In genomic region chr1:136577890-136578663, GRCm38 (mm10) we compare ENCODE assay signal across 9 mouse cellular contexts. TPM values are rescaled to one million over a fixed set of nuclear protein-coding genes. Genes with fewer than 3 reads are reported as not detected.
DNase-seq lines count a peak whose midpoint lies in the region; ATAC-seq and TF ChIP-seq lines count a peak whose summit lies in the region.
"Had no signal": no experiment of that assay in that cellular context is flagged by ENCODE, and none has a peak within 500 bp of the region (broad histone marks: within the 10 kb centered on the region; RNA-seq: fewer than 3 reads in every experiment).

No protein-coding gene starts in this region.

- peak; percentile 49; the same call in 1 of the 2 replicates for ATAC-seq in lung, embryonic 14.5 days (ENCODE audit: insufficient read depth)
- ATAC-seq in lung, postnatal 0 days, result no peak
- ATAC-seq in intestine, embryonic 15.5 days, result peak; percentile 58; the same call in 1 of the 2 replicates
- ATAC-seq in neural tube, embryonic 13.5 days (ENCODE audit: low read depth), result no peak
- ATAC-seq in frontal cortex, adult (ENCODE audit: low TSS enrichment), result no peak

- 0 out of 2 replicates have a peak, but pooled peaks cover 4% of the 10 kb centered on the region for H3K27me3 ChIP-seq in heart, embryonic 10.5 days (ENCODE audit: insufficient read depth, poor library complexity, severe bottlenecking)
- H3K27me3 ChIP-seq in lung, embryonic 14.5 days (ENCODE audit: insufficient read depth, low read length), result no peaks in the 10 kb centered on the region
- H3K27me3 ChIP-seq in lung, postnatal 0 days (replicated peaks; ENCODE audit: insufficient read depth, low read length), result no peaks in the 10 kb centered on the region
- H3K27me3 ChIP-seq in intestine, embryonic 15.5 days (replicated peaks), result no peaks in the 10 kb centered on the region
- peaks cover 2% of the 10 kb centered on the region; the same call in 1 of the 2 replicates for H3K27me3 ChIP-seq in neural tube, embryonic 13.5 days

- H3K36me3 ChIP-seq in heart, embryonic 10.5 days, result no peaks in the 10 kb centered on the region
- no peaks in the 10 kb centered on the region for H3K36me3 ChIP-seq in lung, embryonic 14.5 days (ENCODE audit: insufficient read depth)
- H3K36me3 ChIP-seq in lung, postnatal 0 days (ENCODE audit: insufficient read depth, low read length), result no peaks in the 10 kb centered on the region
- H3K36me3 ChIP-seq in intestine, embryonic 15.5 days, result no peaks in the 10 kb centered on the region
- H3K36me3 ChIP-seq in neural tube, embryonic 13.5 days, result no peaks in the 10 kb centered on the region

- TF ChIP-seq EP300 in lung, postnatal 0 days (IDR thresholded peaks at IDR 0.05), result no peak

- no peak overlapping the region for H3K4me2 ChIP-seq in lung, embryonic 14.5 days
- no peak overlapping the region for H3K4me2 ChIP-seq in lung, postnatal 0 days (replicated peaks; ENCODE audit: low read depth, low read length)
- H3K4me2 ChIP-seq in intestine, embryonic 15.5 days (replicated peaks), result peak overlapping the region; percentile 37
- H3K4me2 ChIP-seq in neural tube, embryonic 13.5 days, result no peak overlapping the region

- peaks cover 9% of the 10 kb centered on the region for H3K4me1 ChIP-seq in heart, embryonic 10.5 days
- H3K4me1 ChIP-seq in lung, embryonic 14.5 days (ENCODE audit: insufficient read depth), result no peaks in the 10 kb centered on the region
- H3K4me1 ChIP-seq in lung, postnatal 0 days (ENCODE audit: insufficient read depth, low read depth, low read length), result no peaks in the 10 kb centered on the region
- H3K4me1 ChIP-seq in intestine, embryonic 15.5 days (replicated peaks), result 0 out of 2 replicates have a peak, but pooled peaks cover 5% of the 10 kb centered on the region
- H3K4me1 ChIP-seq in neural tube, embryonic 13.5 days (replicated peaks), result peaks cover 19% of the 10 kb centered on the region

- no peak overlapping the region for H3K9ac ChIP-seq in lung, embryonic 14.5 days
- H3K9ac ChIP-seq in lung, postnatal 0 days (replicated peaks; ENCODE audit: low read depth), result no peak overlapping the region
- no peak overlapping the region for H3K9ac ChIP-seq in intestine, embryonic 15.5 days
- H3K9ac ChIP-seq in neural tube, embryonic 13.5 days, result no peak overlapping the region

- H3K4me3 ChIP-seq in heart, embryonic 10.5 days, result peak overlapping the region; percentile 25; the same call in 1 of the 2 replicates
- H3K4me3 ChIP-seq in lung, embryonic 14.5 days (ENCODE audit: low read depth, low read length), result no peak overlapping the region
- no peak overlapping the region for H3K4me3 ChIP-seq in lung, postnatal 0 days (ENCODE audit: low read depth, low read length)
- no peak overlapping the region for H3K4me3 ChIP-seq in intestine, embryonic 15.5 days (replicated peaks)
- H3K4me3 ChIP-seq in neural tube, embryonic 13.5 days, result no peak overlapping the region

- WGBS in heart, embryonic 10.5 days, result 28% methylated on average over 16 of the region's 16 CpGs
- 30% methylated on average over 16 of the region's 16 CpGs for WGBS in lung, embryonic 14.5 days
- 34% methylated on average over 16 of the region's 16 CpGs for WGBS in lung, postnatal 0 days
- 33% methylated on average over 16 of the region's 16 CpGs for WGBS in intestine, embryonic 15.5 days
- WGBS in neural tube, embryonic 13.5 days, result 41% methylated on average over 16 of the region's 16 CpGs

- no peak for TF ChIP-seq CTCF in lung, embryonic 14.5 days (IDR thresholded peaks at IDR 0.05; ENCODE audit: low read depth)
- no peak for TF ChIP-seq CTCF in lung, postnatal 0 days (IDR thresholded peaks at IDR 0.05)

- peak; percentile 76 for DNase-seq in heart, embryonic 10.5 days (ENCODE audit: low spot score)
- DNase-seq in heart, adult 8-10 months (ENCODE audit: low spot score), result no peak
- DNase-seq in lung, embryonic 14.5 days, result peak; percentile 30
- no peak for DNase-seq in lung, postnatal 0 days (ENCODE audit: low spot score)
- DNase-seq in ovary, postnatal 36 days (ENCODE audit: low spot score), result no peak
- DNase-seq: adrenal gland, adult 8-10 months had no signal

- no peaks in the 10 kb centered on the region for H3K9me3 ChIP-seq in heart, embryonic 10.5 days
- H3K9me3 ChIP-seq in lung, embryonic 14.5 days (ENCODE audit: low read depth, low read length), result no peaks in the 10 kb centered on the region
- no peaks in the 10 kb centered on the region for H3K9me3 ChIP-seq in lung, postnatal 0 days (ENCODE audit: low read length)
- no peaks in the 10 kb centered on the region for H3K9me3 ChIP-seq in intestine, embryonic 15.5 days
- no peaks in the 10 kb centered on the region for H3K9me3 ChIP-seq in neural tube, embryonic 13.5 days

- H3K27ac ChIP-seq in heart, embryonic 10.5 days, result no peak overlapping the region
- no peak overlapping the region for H3K27ac ChIP-seq in lung, embryonic 14.5 days (ENCODE audit: low read depth)
- no peak overlapping the region for H3K27ac ChIP-seq in lung, postnatal 0 days (ENCODE audit: low read length)
- no peak overlapping the region for H3K27ac ChIP-seq in intestine, embryonic 15.5 days
- peak overlapping the region; percentile 46; the same call in 1 of the 2 replicates for H3K27ac ChIP-seq in neural tube, embryonic 13.5 days (replicated peaks)

RNA-seq across cellular contexts. Expression of gene Zfp281, which starts 46.6 kb away (rescaled TPM):
- polyA plus RNA-seq in heart, embryonic 10.5 days (2016; fragmentation: Nextera tagmentation; extraction: Ambion mirVana), result 15.6 and 22.5 TPM in 2 replicates
- 10 to 100 TPM in 2 of 4 experiments, 1 to 10 TPM in 2; 9.4 to 11.1 (median 10.1) TPM for total RNA-seq in heart, adult 8-10 months (2022)
- polyA plus RNA-seq in lung, embryonic 14.5 days (2014; fragmentation: Nextera tagmentation; extraction: Ambion mirVana), result 26.7 and 27.5 TPM in 2 replicates
- polyA plus RNA-seq in lung, postnatal 0 days (2015; fragmentation: Nextera tagmentation; extraction: Ambion mirVana), result 15.3 and 16.4 TPM in 2 replicates
- 12.4 and 16.5 TPM in 2 replicates for polyA plus RNA-seq in intestine, embryonic 15.5 days (2015; fragmentation: Nextera tagmentation; extraction: Ambion mirVana)
- polyA plus RNA-seq in neural tube, embryonic 13.5 days (2015; fragmentation: Nextera tagmentation; extraction: Ambion mirVana), result 26.3 and 27.2 TPM in 2 replicates

Comparison
In these comparisons a context has a peak if more than half of its experiments do, and no peak if none do; other contexts are left out.
1. DNase-seq: peak in heart, embryonic 10.5 days (single experiment) and lung, embryonic 14.5 days (single experiment); none in heart, adult 8-10 months (single experiment), lung, postnatal 0 days (single experiment) and ovary, postnatal 36 days (single experiment).
2. ATAC-seq: peak in lung, embryonic 14.5 days (single experiment) and intestine, embryonic 15.5 days (single experiment); none in lung, postnatal 0 days (single experiment), neural tube, embryonic 13.5 days (single experiment) and frontal cortex, adult (single experiment).